Mouse (Mus musculus) effector memory CD4-positive, alpha-beta T cell, adult 7 months (primary cell): ENCODE measurements around the gene Det1. TPM values are rescaled to one million over a fixed set of nuclear protein-coding genes. Genes with fewer than 3 reads are reported as not detected.

ENCODE experiments used
- polyA plus RNA-seq: library from polyadenylated mRNA; unstranded; fragments of 100-300 nt; shearing (Covaris generic); gene quantifications from one replicate; pipeline ENCODE4 v1.2.1, GENCODE M21; 2017

The Det1 gene
- polyA plus RNA-seq: 8.4 TPM

DNA sequence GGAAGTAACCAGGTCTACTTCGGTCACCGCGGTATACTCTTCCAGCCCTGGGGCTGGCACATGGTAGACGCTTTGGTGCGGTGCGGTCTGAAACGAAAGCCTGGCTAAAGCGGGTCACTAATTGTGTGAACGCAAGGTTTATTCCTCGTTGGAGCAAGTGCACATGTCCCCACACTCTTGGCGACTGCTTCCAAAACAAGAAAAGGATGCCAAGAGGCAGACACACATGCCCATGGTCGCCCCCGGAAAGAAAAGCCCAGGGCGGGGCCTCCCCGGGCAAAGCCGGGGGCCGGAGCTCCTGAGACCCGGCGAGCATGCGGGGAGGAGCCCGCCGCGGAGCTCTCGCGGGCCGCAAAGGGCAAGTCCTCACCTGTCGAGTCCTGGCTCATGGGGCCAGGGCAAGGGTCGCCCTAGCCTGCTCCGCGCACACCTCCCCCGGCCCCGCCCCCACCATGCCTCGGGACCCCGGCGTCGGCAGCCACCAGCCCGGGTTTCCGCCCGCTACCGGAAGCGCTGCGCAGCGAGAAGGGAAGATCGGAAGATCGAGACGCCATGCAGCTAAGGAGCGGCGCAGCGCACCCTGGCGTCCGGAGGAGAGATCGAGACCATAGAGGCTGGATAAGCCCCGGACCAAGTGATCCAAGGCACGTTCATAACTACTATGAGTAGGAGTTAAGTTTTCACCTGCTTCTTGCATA is at the start of gene Det1:
Gene Det1 (minus strand): TSS at position 527 of the 698 bp plus-strand sequence.

DNA sequence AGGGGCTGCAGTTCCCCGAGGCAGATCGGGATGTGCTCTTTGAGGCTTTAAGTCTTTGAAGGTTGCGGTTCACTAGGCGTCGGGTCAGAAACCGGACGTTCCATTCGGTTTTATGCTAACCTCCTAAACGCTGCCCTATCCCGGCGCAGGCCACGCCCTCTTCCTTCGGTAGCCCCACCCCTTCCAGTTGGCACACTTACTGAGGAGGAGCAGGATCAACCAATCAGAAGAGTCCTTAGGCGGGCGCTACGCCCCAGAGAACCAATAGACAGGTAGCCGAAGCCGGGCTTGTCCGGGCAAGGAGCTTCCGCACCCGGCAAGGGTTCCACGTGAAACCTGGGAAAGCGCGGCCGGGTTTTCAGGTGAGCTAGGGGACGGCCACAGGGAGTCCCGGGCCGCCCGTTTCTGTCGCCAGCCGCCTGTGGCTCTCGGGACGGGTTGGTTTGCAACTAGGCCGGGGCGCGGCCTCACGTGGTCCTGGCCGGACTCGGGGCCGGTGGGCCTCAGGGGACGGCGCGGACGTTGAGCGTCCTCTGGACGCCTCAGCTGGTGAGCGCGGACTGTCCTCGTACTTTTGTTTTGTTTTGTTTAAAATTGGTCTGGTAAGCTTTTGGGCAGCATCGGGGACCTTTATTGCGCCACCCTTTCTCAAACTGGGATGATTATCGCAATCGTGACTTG is 48.7 kb upstream of the Det1 start, which contains the start of gene Aen:
Gene Aen (plus strand): TSS at position 202 of the 681 bp plus-strand sequence.

DNA sequence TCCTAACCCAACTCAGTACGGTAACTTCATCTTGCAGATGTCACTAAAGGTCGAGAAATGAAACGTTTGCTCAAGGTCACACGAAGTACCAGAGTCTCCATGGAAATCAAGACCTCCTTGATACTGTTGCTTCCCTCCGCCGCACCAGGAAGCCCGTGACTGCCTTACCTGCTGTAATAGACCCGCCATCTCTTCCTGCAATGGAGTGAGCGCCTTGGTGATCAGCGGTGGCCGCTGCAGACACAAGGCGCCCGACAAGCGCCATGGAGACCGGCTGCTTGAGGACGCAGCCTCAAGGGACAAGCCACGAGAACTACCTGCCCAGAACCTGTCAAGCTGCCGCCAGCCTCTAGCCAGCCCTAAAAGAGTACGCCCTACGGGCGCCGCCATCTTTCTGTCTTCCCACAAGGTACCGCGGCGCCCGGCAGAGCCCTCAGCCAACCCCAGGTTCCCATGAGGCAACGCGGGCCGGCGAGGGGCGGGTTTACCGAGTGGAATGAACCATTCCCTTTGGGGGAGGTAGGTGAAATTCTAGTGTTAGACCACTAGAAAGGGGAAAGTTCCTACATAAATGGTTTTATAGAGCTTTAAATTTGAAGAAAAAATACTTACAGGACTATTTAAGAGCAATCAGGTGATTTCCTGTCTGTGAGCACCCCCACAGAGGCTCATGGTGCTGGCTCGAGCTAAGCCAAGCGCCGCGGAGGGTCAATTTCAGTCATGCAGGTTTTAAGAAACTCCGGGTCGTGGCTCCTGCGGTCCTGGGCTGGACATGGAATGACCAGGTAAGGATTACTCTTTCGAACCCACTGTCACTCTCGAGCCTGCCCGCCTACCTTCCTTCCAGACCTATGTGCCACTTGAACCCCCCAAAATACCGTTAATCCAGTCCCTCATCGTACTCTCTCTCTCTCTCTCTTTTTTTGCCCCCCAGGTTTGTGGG is 64.2 kb downstream of the Det1 start, which contains the start of the genes Mrps11 and Mrpl46:
Gene Mrps11 (plus strand): TSS at position 481 of the 943 bp plus-strand sequence.
Gene Mrpl46 (minus strand): TSS at position 893 of the 943 bp plus-strand sequence.

Other genes with a start within 250 kb of the Det1 start
- gene Ntrk3, start 109.3 kb downstream of the Det1 start, polyA plus RNA-seq: 22.1 TPM
- gene Mrps11, start 64.1 kb downstream of the Det1 start, polyA plus RNA-seq: 21.1 TPM
- 28.8 TPM for gene Mrpl46, start 63.7 kb downstream of the Det1 start, polyA plus RNA-seq
- 34.5 TPM for gene Aen, start 48.6 kb upstream of the Det1 start, polyA plus RNA-seq
- 38.1 TPM for gene Isg20, start 66.2 kb upstream of the Det1 start, polyA plus RNA-seq
- not detected for gene Acan, start 206.2 kb upstream of the Det1 start, polyA plus RNA-seq